Mouse (Mus musculus): ENCODE data around the gene Fgf14. TPM values are rescaled to one million over a fixed set of nuclear protein-coding genes. Genes with fewer than 3 reads are reported as not detected.
"Not testable (repeated sequence)": the region's sequence is repeated elsewhere in the genome, so short reads cannot be mapped to it uniquely, and the experiment has no call there.

Fgf14 gene
- polyA plus RNA-seq, 1 experiment from 2014 or later = 19.2 TPM

DNA sequence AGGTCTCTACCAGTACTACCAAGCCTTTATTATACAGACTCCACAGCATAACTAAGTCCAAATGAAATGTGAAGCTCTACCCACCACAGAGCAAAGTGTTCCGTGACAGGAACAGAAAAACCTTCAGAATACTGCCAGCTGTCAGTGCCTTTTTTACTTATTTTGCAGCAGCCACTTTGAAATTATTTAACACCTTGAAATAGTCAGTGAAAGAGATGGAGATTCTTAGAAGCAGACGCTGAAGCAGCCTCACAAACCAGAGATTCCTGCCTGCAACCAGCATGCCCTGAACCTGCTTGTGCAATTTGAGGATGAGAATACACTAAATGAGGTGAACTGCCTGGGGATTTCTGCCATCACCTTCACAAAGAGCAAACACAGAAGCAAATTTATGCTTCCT is 206.0 kb downstream of the Fgf14 start:
- Histone ChIP-seq H3K27me3 (no peaks in the 10 kb centered on the region), H3K4me2 (replicated peaks) (no peak overlapping the region), H3K9me3 (no peaks in the 10 kb centered on the region), H3K4me1 (replicated peaks) (no peaks in the 10 kb centered on the region), H3K4me3 (replicated peaks) (no peak overlapping the region), H3K36me3 (no peaks in the 10 kb centered on the region), H3K27ac (no peak overlapping the region), H3K9ac (replicated peaks) (no peak overlapping the region)
- no peak for ATAC-seq
- WGBS = 88% methylated on average over 2 of the region's 2 CpGs

GRCm38 (mm10) chr14:124455120-124455519 is 221.8 kb downstream of the Fgf14 start:
- Histone ChIP-seq H3K4me1 (replicated peaks) (no peaks in the 10 kb centered on the region), H3K36me3 (no peaks in the 10 kb centered on the region), H3K4me3 (replicated peaks) (no peak overlapping the region), H3K27me3 (no peaks in the 10 kb centered on the region), H3K9ac (replicated peaks) (no peak overlapping the region), H3K4me2 (replicated peaks) (no peak overlapping the region), H3K9me3 (no peaks in the 10 kb centered on the region), H3K27ac (no peak overlapping the region)
- WGBS = 95% methylated on average over 1 of the region's 1 CpGs
- no peak for ATAC-seq

DNA sequence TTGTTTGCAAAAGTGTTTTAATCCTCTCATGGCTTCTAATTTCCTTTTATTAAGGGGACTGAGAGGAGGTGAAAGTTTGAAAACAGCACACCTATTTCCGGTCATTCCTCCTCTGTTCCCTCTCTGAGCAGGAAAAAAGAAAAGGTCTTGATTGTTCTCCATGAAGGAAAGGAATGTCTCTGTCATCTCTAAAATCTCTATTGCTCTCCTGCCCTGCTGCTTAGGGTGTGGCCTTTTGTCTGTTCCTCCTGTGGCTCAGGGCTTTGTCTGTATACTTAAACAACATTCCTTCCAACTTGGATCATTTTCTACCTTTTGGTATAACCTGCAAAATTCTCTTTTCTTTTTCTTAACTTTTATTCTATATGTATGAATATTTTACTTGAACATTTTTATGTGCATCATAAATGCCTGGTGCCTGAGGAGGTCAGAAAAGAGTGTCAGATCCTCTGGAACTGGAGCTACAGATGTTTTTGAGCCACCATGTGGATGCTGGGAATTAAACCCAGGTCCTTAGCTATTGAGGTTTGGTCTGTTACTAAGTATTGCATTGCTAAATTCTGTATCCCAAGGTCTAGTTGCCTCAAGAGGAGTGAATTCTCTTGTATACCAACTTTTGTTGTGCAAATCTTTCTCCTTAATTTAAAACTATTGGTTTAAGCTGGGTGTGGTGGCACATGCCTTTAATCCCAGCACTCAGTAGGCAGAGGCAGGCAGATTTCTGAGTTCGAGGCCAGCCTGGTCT is 230.7 kb downstream of the Fgf14 start:
- 82% methylated on average over 2 of the region's 2 CpGs for WGBS
- Histone ChIP-seq H3K27ac (no peak overlapping the region), H3K9me3 (no peaks in the 10 kb centered on the region), H3K4me1 (replicated peaks) (no peaks in the 10 kb centered on the region), H3K27me3 (no peaks in the 10 kb centered on the region), H3K9ac (replicated peaks) (no peak overlapping the region), H3K4me2 (replicated peaks) (no peak overlapping the region), H3K4me3 (replicated peaks) (no peak overlapping the region), H3K36me3 (no peaks in the 10 kb centered on the region)
- no peak for ATAC-seq

- no peak overlapping the region for H3K9ac ChIP-seq (replicated peaks)
- no peak overlapping the region for H3K27ac ChIP-seq
- H3K4me1 ChIP-seq (replicated peaks) = no peaks in the 10 kb centered on the region
- H3K4me3 ChIP-seq (replicated peaks) = no peak overlapping the region
- no peaks in the 10 kb centered on the region for H3K36me3 ChIP-seq
- no peak for ATAC-seq
- no peaks in the 10 kb centered on the region for H3K27me3 ChIP-seq
- no peaks in the 10 kb centered on the region for H3K9me3 ChIP-seq
- H3K4me2 ChIP-seq (replicated peaks) = no peak overlapping the region
Observed at GRCm38 (mm10) chr14:124444831-124445230, 232.1 kb downstream of the Fgf14 start.

DNA sequence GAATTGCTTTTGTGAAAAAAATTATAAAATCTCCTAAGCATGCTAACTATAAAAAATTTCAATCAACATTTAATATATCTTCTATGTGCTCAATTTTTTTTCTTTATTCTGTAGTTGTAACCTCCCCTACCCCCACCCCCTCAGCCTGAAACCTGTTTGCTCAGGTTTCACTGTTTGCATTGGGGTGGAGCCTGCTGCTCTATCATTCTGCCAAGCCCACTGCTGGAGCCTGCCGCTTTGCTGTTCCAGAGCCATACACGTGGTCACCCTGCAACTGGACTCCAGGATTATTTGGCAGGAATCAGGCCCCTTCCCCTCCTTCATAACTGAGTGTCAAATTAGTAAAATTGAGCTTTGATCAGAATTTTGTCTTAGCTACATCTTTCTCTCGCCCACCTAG is 237.6 kb downstream of the Fgf14 start:
- not testable (repeated sequence) for H3K27ac ChIP-seq; ATAC-seq; H3K4me1 ChIP-seq (replicated peaks); H3K36me3 ChIP-seq; H3K4me3 ChIP-seq (replicated peaks); H3K9me3 ChIP-seq; H3K9ac ChIP-seq (replicated peaks); H3K4me2 ChIP-seq (replicated peaks); H3K27me3 ChIP-seq
- WGBS = 42% methylated on average over 3 of the region's 3 CpGs

DNA sequence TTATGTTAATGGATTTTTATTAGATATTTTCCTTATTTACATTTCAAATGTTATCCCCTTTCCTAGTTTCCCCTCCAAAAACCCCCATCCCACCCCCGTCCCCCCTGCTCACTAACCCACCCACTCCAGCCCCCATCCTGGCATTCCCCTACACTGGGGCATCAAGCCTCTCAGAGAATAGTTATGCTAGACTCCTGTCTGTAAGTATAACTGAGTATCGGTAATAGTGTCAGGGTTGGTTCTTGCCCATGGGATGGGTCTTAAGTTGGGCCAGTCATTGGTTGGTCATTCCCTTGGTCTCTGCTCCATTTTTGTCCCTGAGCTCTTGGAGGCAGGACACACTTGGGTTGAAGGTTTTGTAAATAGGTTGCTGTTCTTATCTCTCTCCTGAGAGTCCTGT is 265.0 kb downstream of the Fgf14 start:
- Histone ChIP-seq H3K36me3 (no peaks in the 10 kb centered on the region), H3K4me1 (replicated peaks) (no peaks in the 10 kb centered on the region), H3K27ac (no peak overlapping the region), H3K9me3 (no peaks in the 10 kb centered on the region), H3K4me2 (replicated peaks) (no peak overlapping the region), H3K9ac (replicated peaks) (no peak overlapping the region), H3K4me3 (replicated peaks) (no peak overlapping the region), H3K27me3 (no peaks in the 10 kb centered on the region)
- WGBS = 86% methylated on average over 2 of the region's 2 CpGs
- ATAC-seq = peak; percentile 60; the same call in 1 of the 2 replicates

DNA sequence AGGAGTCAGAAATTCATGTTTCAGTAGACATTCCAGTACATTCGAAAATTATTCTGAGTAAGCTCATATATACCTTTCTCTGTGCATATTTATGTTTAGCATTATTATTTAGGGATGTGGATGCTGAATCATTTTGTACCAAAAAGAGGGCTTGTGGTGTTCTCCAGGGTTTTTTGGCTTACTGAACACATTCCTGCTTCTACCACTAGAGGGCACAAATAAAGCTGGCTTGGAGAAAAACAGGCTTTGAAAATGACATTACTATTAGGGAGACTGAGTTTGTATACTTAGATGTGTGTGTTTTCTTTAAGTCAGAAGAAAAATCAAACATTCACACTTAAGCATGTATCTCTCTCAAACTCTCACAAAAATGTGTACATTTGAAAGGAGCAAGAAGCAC is 266.0 kb downstream of the Fgf14 start:
- Histone ChIP-seq H3K27ac (no peak overlapping the region), H3K27me3 (no peaks in the 10 kb centered on the region), H3K9ac (replicated peaks) (no peak overlapping the region), H3K4me2 (replicated peaks) (no peak overlapping the region), H3K9me3 (no peaks in the 10 kb centered on the region), H3K4me3 (replicated peaks) (no peak overlapping the region), H3K4me1 (replicated peaks) (no peaks in the 10 kb centered on the region), H3K36me3 (no peaks in the 10 kb centered on the region)
- no peak for ATAC-seq
- 0% methylated on average over 1 of the region's 1 CpGs for WGBS

DNA sequence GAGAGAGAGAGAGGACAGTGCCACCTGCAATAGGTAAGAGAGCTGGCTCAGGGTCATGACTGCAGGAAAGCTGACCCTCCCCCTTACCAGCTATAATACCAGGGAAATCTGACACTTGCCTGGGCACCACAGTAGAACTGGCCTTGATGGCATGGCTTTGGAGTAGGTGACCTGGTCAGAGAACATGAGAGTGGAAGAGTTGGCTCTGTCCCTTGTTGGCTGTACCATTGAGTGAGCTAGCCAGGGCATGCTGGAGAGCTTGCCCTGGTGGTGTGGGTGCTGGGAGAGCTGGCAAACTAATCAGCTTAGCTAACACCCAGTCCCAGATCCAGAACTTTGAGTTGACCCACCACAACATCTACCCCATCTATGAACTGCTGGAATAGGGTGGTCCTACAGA is 348.5 kb downstream of the Fgf14 start:
- Histone ChIP-seq H3K4me1 (replicated peaks) (no peaks in the 10 kb centered on the region), H3K9me3 (no peaks in the 10 kb centered on the region; the same call in 1 of the 2 replicates), H3K36me3 (no peaks in the 10 kb centered on the region), H3K4me2 (replicated peaks) (no peak overlapping the region), H3K27ac (no peak overlapping the region), H3K27me3 (no peaks in the 10 kb centered on the region), H3K9ac (replicated peaks) (no peak overlapping the region), H3K4me3 (replicated peaks) (no peak overlapping the region)
- ATAC-seq = no peak

GRCm38 (mm10) chr14:124319017-124319718 is 357.8 kb downstream of the Fgf14 start:
- Histone ChIP-seq H3K36me3 (no peaks in the 10 kb centered on the region), H3K9ac (replicated peaks) (no peak overlapping the region), H3K27ac (no peak overlapping the region), H3K4me1 (replicated peaks) (no peaks in the 10 kb centered on the region), H3K4me2 (replicated peaks) (no peak overlapping the region), H3K9me3 (no peaks in the 10 kb centered on the region), H3K4me3 (replicated peaks) (no peak overlapping the region), H3K27me3 (no peaks in the 10 kb centered on the region)
- peak; percentile 71; the same call in 1 of the 2 replicates for ATAC-seq
- 57% methylated on average over 1 of the region's 1 CpGs for WGBS

- ATAC-seq = no peak
- WGBS = 90% methylated on average over 2 of the region's 2 CpGs
- Histone ChIP-seq H3K4me2 (replicated peaks) (no peak overlapping the region), H3K27me3 (no peaks in the 10 kb centered on the region), H3K27ac (no peak overlapping the region), H3K9me3 (no peaks in the 10 kb centered on the region), H3K36me3 (no peaks in the 10 kb centered on the region), H3K4me3 (replicated peaks) (no peak overlapping the region), H3K4me1 (replicated peaks) (no peaks in the 10 kb centered on the region), H3K9ac (replicated peaks) (no peak overlapping the region)
Observed at GRCm38 (mm10) chr14:124315513-124315912, 361.4 kb downstream of the Fgf14 start.

GRCm38 (mm10) chr14:124287027-124287426 is 389.9 kb downstream of the Fgf14 start:
- Histone ChIP-seq H3K36me3 (no peaks in the 10 kb centered on the region), H3K4me3 (replicated peaks) (no peak overlapping the region), H3K9ac (replicated peaks) (no peak overlapping the region), H3K4me2 (replicated peaks) (no peak overlapping the region), H3K27me3 (no peaks in the 10 kb centered on the region), H3K27ac (no peak overlapping the region), H3K4me1 (replicated peaks) (no peaks in the 10 kb centered on the region), H3K9me3 (no peaks in the 10 kb centered on the region)
- no peak for ATAC-seq

DNA sequence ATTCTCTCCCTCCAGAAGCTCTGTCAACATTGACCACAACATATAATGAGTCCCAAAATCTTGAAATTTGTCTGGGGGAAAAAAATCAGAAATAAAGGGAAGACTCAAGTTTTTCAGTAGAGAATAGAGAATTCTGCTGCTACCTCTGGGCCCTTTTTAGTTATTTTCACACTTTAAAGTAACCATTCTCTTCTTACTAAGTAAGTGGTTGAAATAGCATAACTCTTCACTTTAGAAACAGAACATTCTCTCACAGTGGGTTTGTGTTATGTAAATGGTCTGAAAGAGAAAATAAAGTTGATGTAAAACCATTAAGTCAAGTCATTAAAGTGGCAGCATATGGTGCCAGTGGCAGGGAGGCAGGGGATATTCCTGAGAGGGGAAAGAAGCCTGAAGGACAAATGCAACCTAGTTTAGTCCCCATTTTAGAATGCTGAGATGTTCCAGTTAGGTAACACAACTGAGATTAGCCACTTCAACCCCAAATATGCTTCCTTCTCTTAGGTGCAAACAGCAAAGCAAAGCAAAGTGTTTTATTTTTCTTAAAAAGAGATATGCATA is 398.5 kb downstream of the Fgf14 start:
- H3K4me2 ChIP-seq (replicated peaks) = no peak overlapping the region
- H3K27ac ChIP-seq = no peak overlapping the region
- no peak overlapping the region for H3K4me3 ChIP-seq (replicated peaks)
- no peaks in the 10 kb centered on the region for H3K27me3 ChIP-seq
- H3K4me1 ChIP-seq (replicated peaks) = no peaks in the 10 kb centered on the region
- H3K9me3 ChIP-seq = no peaks in the 10 kb centered on the region
- H3K9ac ChIP-seq (replicated peaks) = no peak overlapping the region
- no peaks in the 10 kb centered on the region for H3K36me3 ChIP-seq
- no peak for ATAC-seq
